Mouse (Mus musculus) testis, adult 2 months (tissue): Measurements from ENCODE around the gene Eapp.

Source experiments
- CTCF ChIP-seq: fragments of 200-500 bp; IDR thresholded peaks from 2 replicates; pipeline ENCODE4 v1.5.1; 2012; ENCODE audit warnings: low read depth, mild to moderate bottlenecking, inconsistent platforms, low read length, moderate library complexity; ENCODE audit not compliant: control insufficient read depth, insufficient read depth, insufficient replicate concordance
- POLR2A ChIP-seq: fragments of 200-500 bp; IDR thresholded peaks from 2 replicates; pipeline ENCODE4 v1.6.1; 2012; ENCODE audit warnings: low read depth, mild to moderate bottlenecking, inconsistent platforms, low read length, moderate library complexity; ENCODE audit not compliant: control insufficient read depth

GRCm38 (mm10) chr12:54655292-54656038 lies 40.2 kb downstream of the Eapp start:
- TF ChIP-seq CTCF (no peak), POLR2A (no peak)
